Mouse (Mus musculus) thymus, adult 2 months (tissue): ENCODE results near the gene 9530003J23Rik.

ENCODE experiments used
- CTCF ChIP-seq: fragments of 200-500 bp; IDR thresholded peaks from 2 replicates; pipeline ENCODE4 v1.5.1; 2012; ENCODE audit warnings: mild to moderate bottlenecking, control low read depth, low read length, moderate library complexity, borderline replicate concordance; ENCODE audit not compliant: control insufficient read depth, poor library complexity, insufficient read depth; ENCODE audit errors: extremely low read depth
- POLR2A ChIP-seq: fragments of 200-500 bp; IDR thresholded peaks from 2 replicates; pipeline ENCODE4 v1.6.1; 2012; ENCODE audit warnings: mild to moderate bottlenecking, low read length, control low read depth, moderate library complexity; ENCODE audit not compliant: control insufficient read depth, poor library complexity, insufficient read depth; ENCODE audit errors: extremely low read depth

GRCm38 (mm10) chr10:117259870-117260269, 21.4 kb upstream of the 9530003J23Rik start:
- TF ChIP-seq CTCF: no peak
- TF ChIP-seq POLR2A: no peak
